Mouse (Mus musculus) heart, embryonic 14.5 days (tissue): ENCODE measurements at regions not wholly inside any gene's neighbourhood (a gene's known extent, or its start where the extent isn't known, plus 50 kb on each side); places are given as distances from the start of the nearest gene placed in this dataset.

Experiments
- ATAC-seq: fragments of 200-750 bp; cut with Nextera tagmentation; 2 replicates; pipeline ENCODE4 v1.8.0; 2017; ENCODE audit warnings: low read depth, moderate TSS enrichment; ENCODE audit not compliant: insufficient number of reproducible peaks, insufficient read depth, low FRiP score
- H3K27ac ChIP-seq, 2 experiments: fragments of 200-500 bp in 1 of 2; fragments of 300-500 bp in 1 of 2; sonication (generic) in 1 of 2; replicated peaks in 1 of 2; 2 replicates each; pipeline ENCODE4 v1.5.1; 2012 to 2014; ENCODE audit warnings: low read depth in 2 of 2, low read length in 2 of 2, control low read depth in 1 of 2, mild to moderate bottlenecking in 1 of 2, mixed read lengths in 1 of 2; ENCODE audit not compliant: control insufficient read depth in 1 of 2, insufficient read depth in 1 of 2
- H3K27me3 ChIP-seq: fragments of 300-500 bp; sonication (generic); 2 replicates; pipeline ENCODE4 v1.6.1; 2014; ENCODE audit warnings: mild to moderate bottlenecking, low read length, control low read depth; ENCODE audit not compliant: control insufficient read depth, insufficient read depth
- H3K36me3 ChIP-seq: fragments of 300-500 bp; sonication (generic); 2 replicates; pipeline ENCODE4 v1.6.1; 2014; ENCODE audit warnings: mild to moderate bottlenecking, control low read depth, low read length, mixed read lengths; ENCODE audit not compliant: control insufficient read depth, insufficient read depth
- H3K4me1 ChIP-seq, 2 experiments: fragments of 200-500 bp in 1 of 2; fragments of 300-500 bp in 1 of 2; sonication (generic) in 1 of 2; 2 replicates each; pipeline ENCODE4 v1.6.1; 2012 to 2014; ENCODE audit warnings: low read length in 2 of 2, control low read depth in 1 of 2, mixed read lengths in 1 of 2; ENCODE audit not compliant: control insufficient read depth in 2 of 2, insufficient read depth in 2 of 2
- H3K4me2 ChIP-seq: fragments of 300-500 bp; sonication (generic); 2 replicates; pipeline ENCODE4 v1.6.1; 2014; ENCODE audit warnings: mild to moderate bottlenecking, low read length
- H3K4me3 ChIP-seq, 2 experiments: fragments of 200-500 bp in 1 of 2; fragments of 300-500 bp in 1 of 2; sonication (generic) in 1 of 2; 2 replicates each; pipeline ENCODE4 v1.5.1; 2012 to 2014; ENCODE audit warnings: low read length in 2 of 2, mild to moderate bottlenecking in 2 of 2, control low read depth in 1 of 2, low read depth in 1 of 2, moderate library complexity in 1 of 2; ENCODE audit not compliant: control insufficient read depth in 1 of 2, insufficient read depth in 1 of 2
- H3K9ac ChIP-seq: fragments of 300-500 bp; sonication (generic); 2 replicates; pipeline ENCODE4 v1.6.1; 2014; ENCODE audit warnings: mild to moderate bottlenecking, low read length
- H3K9me3 ChIP-seq: fragments of 300-500 bp; sonication (generic); 2 replicates; pipeline ENCODE4 v1.6.1; 2016; ENCODE audit warnings: low read length, control low read depth; ENCODE audit not compliant: control insufficient read depth
- WGBS: fragments of 180-500 bp; shearing (Covaris S2); extraction: QIAGEN DNeasy Blood & Tissue Kit; methylation state at CpG from one replicate; pipeline ENCODE4 v1.1.7; 2014; 5-methylcytosine and 5-hydroxymethylcytosine counted together

GRCm38 (mm10) chr1:186505051-186505711 is 200.6 kb downstream of the Tgfb2 start:
- no peaks in the 10 kb centered on the region for H3K27me3 ChIP-seq
- no peaks in the 10 kb centered on the region for H3K9me3 ChIP-seq
- ATAC-seq: no peak
- WGBS: 90% methylated on average over 6 of the region's 6 CpGs
- H3K4me3 ChIP-seq: no peak overlapping the region
- no peak overlapping the region for H3K4me2 ChIP-seq
- peaks cover 0 to 4% of the 10 kb centered on the region in 2 experiments; a peak in 1 of 4 replicates for H3K4me1 ChIP-seq
- no peak overlapping the region for H3K9ac ChIP-seq
- H3K36me3 ChIP-seq: no peaks in the 10 kb centered on the region
- no peak overlapping the region for H3K27ac ChIP-seq

- 93% methylated on average over 1 of the region's 1 CpGs for WGBS
- Histone ChIP-seq H3K9me3 (no peaks in the 10 kb centered on the region), H3K4me1 (no peaks in the 10 kb centered on the region), H3K27me3 (no peaks in the 10 kb centered on the region), H3K27ac (no peak overlapping the region), H3K4me3 (no peak overlapping the region), H3K9ac (no peak overlapping the region), H3K36me3 (no peaks in the 10 kb centered on the region), H3K4me2 (no peak overlapping the region)
- ATAC-seq: no peak
Observed at GRCm38 (mm10) chr1:186501726-186502125, 204.1 kb downstream of the Tgfb2 start.

- Histone ChIP-seq H3K27me3 (no peaks in the 10 kb centered on the region), H3K4me2 (no peak overlapping the region), H3K9me3 (no peaks in the 10 kb centered on the region), H3K4me1 (no peaks in the 10 kb centered on the region), H3K9ac (no peak overlapping the region), H3K4me3 (no peak overlapping the region), H3K36me3 (no peaks in the 10 kb centered on the region), H3K27ac (no peak overlapping the region)
- 32% methylated on average over 1 of the region's 1 CpGs for WGBS
- no peak for ATAC-seq
Observed at GRCm38 (mm10) chr1:186497872-186498271, 207.9 kb downstream of the Tgfb2 start.

- Histone ChIP-seq H3K36me3 (no peaks in the 10 kb centered on the region), H3K4me1 (no peaks in the 10 kb centered on the region), H3K4me3 (no peak overlapping the region), H3K4me2 (no peak overlapping the region), H3K27me3 (no peaks in the 10 kb centered on the region), H3K27ac (no peak overlapping the region), H3K9ac (no peak overlapping the region), H3K9me3 (no peaks in the 10 kb centered on the region)
- ATAC-seq: no peak
- WGBS: 79% methylated on average over 2 of the region's 2 CpGs
Observed at GRCm38 (mm10) chr1:186497333-186497732, 208.5 kb downstream of the Tgfb2 start.

- 80% methylated on average over 5 of the region's 5 CpGs for WGBS
- H3K4me2 ChIP-seq: no peak overlapping the region
- no peaks in the 10 kb centered on the region for H3K36me3 ChIP-seq
- H3K27ac ChIP-seq: no peak overlapping the region
- no peak overlapping the region for H3K4me3 ChIP-seq
- no peaks in the 10 kb centered on the region for H3K9me3 ChIP-seq
- no peak overlapping the region for H3K9ac ChIP-seq
- H3K27me3 ChIP-seq: no peaks in the 10 kb centered on the region
- no peaks in the 10 kb centered on the region; a peak in 1 of 4 replicates for H3K4me1 ChIP-seq
- ATAC-seq: no peak
Observed at GRCm38 (mm10) chr1:186494411-186494783, 211.4 kb downstream of the Tgfb2 start.

- WGBS: 76% methylated on average over 14 of the region's 14 CpGs
- Histone ChIP-seq H3K27ac (no peak overlapping the region), H3K4me1 (no peaks in the 10 kb centered on the region; a peak in 1 of 4 replicates), H3K36me3 (no peaks in the 10 kb centered on the region), H3K9me3 (no peaks in the 10 kb centered on the region), H3K27me3 (no peaks in the 10 kb centered on the region), H3K4me2 (no peak overlapping the region), H3K4me3 (no peak overlapping the region), H3K9ac (no peak overlapping the region)
- ATAC-seq: no peak
Observed at GRCm38 (mm10) chr1:186493664-186494410, 212.0 kb downstream of the Tgfb2 start.

GRCm38 (mm10) chr1:186482177-186482576 is 223.6 kb downstream of the Tgfb2 start:
- H3K4me2 ChIP-seq: no peak overlapping the region
- no peak for ATAC-seq
- peaks cover 0 to 6% of the 10 kb centered on the region in 2 experiments; a peak in 2 of 4 replicates for H3K4me1 ChIP-seq
- H3K27ac ChIP-seq: no peak overlapping the region
- H3K9ac ChIP-seq: no peak overlapping the region
- no peaks in the 10 kb centered on the region for H3K27me3 ChIP-seq
- H3K9me3 ChIP-seq: no peaks in the 10 kb centered on the region
- no peak overlapping the region for H3K4me3 ChIP-seq
- H3K36me3 ChIP-seq: no peaks in the 10 kb centered on the region
- 58% methylated on average over 8 of the region's 8 CpGs for WGBS
